Mouse (Mus musculus): ENCODE measurements around the gene Ier5l. TPM values are rescaled to one million over a fixed set of nuclear protein-coding genes. Genes with fewer than 3 reads are reported as not detected.

Gene Ier5l
- total RNA-seq, 4 experiments from 2014 or later, result 18.3 to 21.6 (median 19.8) TPM

DNA sequence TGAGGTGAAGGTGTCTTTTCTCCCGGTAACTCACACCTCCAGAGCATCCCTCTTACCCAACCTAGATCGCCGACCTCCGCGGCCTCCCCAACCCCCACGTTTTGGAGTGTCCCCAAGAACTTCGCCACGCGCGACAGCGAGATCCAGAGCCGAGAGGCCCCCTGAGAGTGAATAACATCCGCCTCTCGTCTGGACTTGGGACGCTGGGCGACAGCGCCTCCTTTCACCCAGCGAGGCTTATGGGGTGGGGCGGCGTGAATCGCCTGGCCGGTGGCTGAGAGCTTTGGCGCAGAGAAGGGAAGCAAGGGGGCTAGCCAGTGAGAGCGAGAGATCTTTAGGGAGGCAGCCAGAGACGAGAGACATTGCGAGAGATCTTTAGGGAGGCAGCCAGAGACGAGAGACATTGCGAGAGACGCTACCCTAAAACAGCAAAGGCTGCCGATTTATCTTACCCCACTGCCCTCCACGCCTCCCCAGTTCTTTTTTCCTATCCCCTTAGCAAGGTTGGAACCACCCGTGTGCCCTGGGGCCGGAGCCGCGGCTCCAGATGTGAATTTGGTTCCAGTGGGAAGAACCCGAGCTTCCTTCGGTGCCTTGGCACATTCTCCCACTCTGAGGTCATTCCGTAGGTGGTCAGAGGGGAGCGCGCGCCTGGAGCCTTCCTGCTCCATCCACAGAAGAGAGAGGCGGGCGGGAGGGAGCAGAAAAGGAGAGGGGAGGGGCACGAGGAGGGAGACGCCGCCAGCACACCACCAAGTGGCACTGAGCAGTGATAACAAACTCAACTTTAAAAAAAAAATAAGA is 3.7 kb downstream of the Ier5l start:
- no peak for DNase-seq (ENCODE audit: low spot score in 2 of 2)

DNA sequence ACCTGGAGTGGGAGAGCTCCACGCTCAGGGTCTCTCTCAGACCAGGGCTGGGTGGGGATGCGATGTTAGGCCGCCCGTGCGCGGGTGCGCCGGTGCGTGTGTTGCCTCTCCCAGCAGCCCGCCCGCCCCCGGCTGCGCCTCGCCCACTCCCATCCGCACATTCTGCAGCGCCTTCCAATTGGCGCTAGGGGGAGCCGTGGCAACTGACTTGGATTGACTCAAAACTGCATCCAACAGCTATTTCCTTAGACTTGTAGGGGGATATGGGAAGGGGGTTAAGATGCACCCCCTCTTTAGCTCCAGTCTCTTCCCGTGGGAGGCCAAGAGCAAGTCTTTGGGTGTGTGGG is 4.2 kb downstream of the Ier5l start:
- DNase-seq (ENCODE audit: low spot score in 2 of 2), result peak; percentile 65 to 69

DNA sequence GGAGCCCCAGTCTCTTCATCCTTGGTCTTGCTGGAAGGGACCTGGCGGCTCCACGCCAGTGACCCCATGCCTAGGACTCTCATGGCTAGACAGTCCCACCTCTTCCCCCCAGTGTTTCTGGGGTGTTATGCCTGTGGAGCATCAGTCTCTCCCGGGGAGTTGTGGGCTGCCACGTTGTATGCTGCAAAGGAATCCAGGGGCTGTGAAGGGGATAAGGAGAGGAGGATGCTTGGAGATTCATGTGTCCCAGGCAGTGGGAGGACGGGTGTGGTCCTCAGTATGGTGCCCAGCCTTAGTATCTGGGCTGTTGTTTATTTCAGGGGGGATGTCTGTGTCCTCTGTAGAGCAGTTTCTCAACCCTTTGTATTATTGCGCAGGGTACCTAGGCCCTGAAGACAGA is 5.0 kb downstream of the Ier5l start:
- DNase-seq (ENCODE audit: low spot score in 2 of 2), result no peak

DNA sequence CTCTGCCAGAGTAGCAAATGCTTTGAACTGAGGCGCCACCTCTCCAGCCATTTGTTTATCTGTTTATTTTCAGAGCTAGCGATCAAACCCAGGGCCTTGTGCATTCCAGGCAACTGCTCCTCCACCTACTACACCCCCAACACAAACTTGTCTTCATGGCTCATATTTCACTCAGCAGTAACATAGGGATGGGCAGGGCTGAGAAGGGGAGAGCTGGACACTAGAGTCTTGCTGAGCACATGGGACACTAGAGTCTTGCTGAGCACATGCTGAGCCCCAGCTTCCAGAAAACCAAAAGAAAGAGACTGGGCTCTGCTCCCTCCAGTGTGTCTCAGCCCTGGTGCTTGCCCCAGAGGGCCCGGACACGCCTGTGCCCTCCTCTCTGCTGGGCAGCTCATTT is 7.2 kb downstream of the Ier5l start:
- DNase-seq (ENCODE audit: low spot score in 2 of 2), result no peak

DNA sequence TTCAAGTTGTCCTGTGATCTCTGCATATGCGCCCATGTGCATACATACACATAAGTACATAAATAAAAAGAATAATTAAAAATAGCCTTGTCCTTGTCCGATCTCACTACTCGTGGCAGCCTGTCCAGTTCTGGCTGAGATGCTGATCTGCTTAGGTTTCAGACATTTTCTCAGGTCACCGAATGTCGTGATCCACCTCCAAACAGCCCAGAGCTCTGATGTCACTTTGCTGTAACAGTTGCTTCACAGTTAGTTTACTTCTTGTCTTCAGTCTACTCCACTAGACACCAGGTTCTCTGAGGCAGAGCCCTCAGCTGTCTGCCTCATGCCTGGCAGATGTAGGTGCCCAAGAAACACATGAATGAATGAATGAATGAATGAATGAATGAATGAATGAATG is 9.6 kb downstream of the Ier5l start:
- no peak for DNase-seq (ENCODE audit: low spot score in 2 of 2)

DNA sequence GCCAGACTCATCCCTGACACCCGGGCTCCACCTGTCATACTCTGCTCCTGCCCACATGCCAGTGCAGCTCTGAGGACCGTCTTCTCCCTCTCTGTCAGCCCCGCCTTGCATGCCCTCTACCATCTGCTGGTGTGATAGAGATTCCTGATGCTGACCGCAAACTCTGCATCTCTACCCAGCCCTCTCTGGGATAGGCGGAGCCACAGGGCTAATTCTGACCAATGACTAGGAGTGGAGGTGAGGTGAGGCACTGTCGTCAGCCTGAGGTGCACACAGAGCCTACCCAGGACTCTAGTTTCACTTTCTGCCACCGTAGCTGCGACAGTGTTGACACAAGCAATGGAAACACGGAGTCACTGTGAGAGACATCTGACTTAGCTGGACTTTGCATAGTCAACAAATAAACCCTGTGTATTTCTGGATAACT is 10.1 kb downstream of the Ier5l start:
- peak in 1 of 2 experiments; percentile 81 for DNase-seq (ENCODE audit: low spot score in 2 of 2)

DNA sequence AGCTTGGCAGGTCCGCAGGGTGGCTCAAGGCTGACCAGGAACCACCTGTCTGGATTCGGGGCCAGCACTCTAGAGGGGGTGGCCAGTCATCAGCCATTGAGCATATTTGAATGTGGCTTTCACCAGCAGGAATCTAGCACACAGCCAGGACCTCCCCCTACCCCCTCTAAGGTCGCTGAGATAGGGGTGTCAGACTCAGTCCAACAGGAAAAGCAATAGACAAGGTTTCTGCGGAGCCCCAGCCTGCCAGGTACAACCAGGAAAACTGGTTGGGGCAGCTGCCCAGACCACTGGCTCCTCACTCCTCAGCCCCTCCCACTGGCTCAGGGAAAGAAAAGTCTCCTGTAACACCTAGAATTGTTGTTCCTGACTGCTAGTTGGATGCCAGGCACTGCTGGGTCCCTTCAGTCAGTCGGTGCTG is 10.7 kb downstream of the Ier5l start:
- no peak for DNase-seq (ENCODE audit: low spot score in 2 of 2)

DNA sequence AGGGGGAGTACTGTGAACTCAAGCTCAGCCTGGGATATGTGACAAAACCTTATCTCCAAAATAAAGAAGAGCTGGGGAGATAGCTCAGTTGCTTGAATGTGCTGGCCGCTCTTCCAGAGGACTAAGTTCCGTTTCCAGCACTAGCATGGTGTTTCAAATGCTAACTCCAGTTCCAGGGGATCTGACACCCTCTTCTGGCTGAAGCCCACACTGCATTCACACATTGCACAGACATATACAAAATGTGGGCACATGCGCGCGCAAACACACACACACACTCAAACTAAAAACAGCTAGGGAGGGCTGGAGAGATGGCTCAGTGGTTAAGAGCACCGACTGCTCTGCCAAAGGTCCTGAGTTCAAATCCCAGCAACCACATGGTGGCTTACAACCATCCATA is 14.8 kb downstream of the Ier5l start:
- DNase-seq (ENCODE audit: low spot score in 2 of 2), result no peak

DNA sequence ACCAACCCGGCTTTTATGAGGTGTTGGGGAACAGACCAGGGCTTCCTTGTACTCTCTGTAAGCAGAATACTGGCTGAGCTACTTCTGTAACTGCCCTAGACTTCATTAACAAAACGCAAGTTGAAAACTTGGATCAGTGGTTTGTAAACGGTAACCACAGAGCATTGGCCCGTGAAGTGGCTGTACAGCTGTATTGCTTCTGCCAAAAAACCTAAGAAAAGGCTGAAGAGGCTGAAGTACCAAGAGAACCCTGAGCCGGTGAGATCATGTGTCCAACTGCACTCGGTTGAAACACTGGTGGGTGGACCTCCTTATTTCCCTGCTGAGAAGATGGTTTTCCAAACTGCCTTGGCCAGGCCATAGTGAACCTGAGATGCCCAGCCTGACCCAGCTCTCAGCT is 15.7 kb downstream of the Ier5l start:
- DNase-seq (ENCODE audit: low spot score in 2 of 2), result no peak

DNA sequence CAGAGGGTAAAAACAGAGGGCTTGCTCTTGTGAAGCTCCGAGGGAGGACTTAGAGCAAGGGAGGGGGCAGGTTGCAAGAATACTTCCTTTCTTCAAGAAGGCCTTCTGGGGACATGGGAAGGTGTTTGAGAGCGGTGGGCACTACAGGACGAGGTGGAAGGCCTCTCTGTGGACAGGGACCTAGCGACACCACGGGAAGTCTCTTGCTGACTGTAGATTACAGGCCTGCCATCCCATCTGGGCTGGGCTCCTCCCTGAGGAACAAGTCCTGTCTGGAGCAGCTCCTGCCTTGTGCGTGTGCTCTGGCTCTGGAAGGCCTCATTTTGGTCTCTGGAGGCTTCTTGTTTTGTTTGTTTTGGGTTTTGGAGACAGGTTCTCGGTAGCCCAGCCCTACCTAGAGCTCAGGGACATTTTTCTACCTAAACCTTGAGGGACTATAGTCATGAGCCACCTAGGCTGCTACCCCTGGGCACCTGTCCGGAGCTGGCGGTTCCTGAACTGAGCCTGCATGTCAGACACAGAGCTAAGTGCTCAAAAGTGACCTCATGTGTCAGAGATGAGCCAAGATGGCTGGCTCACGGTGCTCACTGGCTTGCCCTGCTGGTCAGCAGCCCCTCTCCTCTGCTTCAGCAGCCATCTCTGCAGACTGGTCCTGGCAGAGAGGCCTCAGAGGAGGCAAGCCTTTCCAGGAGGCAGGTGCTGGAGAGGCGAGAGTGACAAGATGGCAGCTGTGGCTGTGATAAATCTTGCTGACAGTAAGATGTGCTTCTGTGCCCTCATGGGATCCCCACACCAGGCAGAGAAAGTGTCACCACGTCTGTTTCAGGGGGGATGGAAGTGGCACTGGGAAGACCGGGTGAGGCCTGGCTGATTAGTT is 17.7 kb downstream of the Ier5l start:
- no peak for DNase-seq (ENCODE audit: low spot score in 2 of 2)

DNA sequence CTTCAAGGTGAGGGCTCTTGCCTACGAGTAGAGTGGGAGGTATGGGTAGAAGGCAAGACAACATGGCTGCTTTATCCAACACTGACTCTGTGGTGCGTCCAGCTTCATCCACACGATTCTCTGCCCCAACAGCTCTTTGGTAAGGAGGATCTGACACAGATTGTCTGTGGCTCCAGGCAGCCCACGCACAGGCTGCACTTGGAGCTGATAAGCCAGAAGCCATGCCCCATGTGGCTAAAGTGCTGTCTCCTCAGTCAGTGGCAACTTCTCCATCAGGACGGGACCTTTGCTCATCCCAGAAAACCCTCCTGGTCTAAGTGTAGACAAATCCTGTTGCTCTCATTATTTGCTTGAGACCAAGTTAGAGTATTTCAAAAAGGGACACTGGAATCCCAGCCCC is 19.4 kb downstream of the Ier5l start:
- no peak for DNase-seq (ENCODE audit: low spot score in 2 of 2)

DNA sequence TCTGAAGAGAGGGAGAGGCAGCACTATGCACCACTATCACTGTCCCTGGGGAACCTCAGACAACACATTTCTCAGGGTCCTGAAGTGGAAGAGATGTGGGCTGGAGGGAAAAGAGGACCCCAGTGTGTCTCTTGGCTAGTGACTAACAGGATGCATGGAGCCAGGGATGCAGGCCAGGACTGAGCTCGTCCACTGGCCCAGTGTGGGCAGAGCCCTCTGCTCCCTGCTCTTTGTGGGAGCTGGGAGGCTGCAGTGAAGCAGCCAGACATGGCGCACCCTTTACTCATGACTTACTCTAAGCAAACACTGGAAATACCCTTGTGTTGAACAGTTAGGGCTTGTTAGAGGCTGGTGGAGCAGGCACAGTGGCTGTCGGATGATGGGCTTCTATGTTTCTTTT is 20.4 kb downstream of the Ier5l start:
- DNase-seq (ENCODE audit: low spot score in 2 of 2), result no peak

DNA sequence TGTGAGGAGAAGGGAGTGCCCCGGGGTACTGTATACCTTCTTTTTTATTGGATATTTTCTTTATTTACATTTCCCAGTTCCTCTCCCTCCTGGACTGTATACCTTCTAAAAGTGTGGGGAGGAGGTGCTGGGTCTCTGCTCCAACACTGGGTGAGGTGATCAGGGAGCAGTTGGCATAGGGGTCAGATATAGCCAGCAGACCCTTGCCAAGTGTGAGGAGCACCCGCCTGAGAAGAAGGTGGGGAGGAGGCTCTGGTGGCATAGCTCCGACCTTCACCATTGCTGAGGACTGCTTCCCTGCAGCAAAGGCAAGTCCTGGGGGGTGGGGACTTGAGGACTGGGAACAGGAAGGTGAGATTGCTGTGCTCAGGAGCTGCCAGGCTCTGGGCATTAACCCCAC is 22.5 kb downstream of the Ier5l start:
- no peak for DNase-seq (ENCODE audit: low spot score in 2 of 2)

DNA sequence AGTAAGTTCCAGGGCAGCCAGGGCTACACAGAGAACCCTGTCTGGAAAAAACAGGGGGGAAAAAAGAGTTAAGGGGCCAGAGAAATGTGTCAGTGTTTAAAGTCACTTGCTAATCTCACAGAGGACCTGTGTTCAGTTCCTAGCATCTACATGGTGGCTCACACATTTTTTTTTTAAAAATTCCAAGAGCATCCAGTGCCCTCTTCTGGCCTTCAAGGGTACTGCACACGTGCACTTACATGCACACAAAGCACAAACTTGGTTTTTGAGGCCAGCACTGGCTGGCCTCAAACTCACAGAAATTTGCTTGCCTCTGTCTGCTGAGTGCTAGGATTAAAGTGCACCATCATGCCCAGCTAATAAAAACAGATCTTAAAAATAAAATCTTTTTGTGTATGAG is 23.5 kb downstream of the Ier5l start:
- no peak for DNase-seq (ENCODE audit: low spot score in 2 of 2)

DNA sequence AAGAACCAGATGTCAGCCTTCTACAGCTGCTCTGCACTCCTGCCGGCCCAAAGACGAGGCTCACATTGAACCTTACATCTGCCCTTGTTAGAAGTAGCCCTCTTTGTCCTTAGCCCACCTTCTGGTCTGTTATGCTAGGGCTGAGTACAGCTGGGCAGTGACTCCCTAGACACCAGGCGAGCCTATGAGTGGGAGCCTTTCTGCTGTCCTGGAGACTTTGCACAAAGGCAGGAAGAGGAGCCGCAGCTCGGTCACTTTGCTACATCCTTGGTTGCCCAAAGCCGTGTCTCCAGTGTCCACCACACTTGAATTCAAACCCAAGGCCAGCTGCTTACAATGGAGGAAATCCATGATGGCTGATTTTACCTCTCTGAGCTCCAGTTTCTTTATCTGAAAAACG is 25.6 kb downstream of the Ier5l start:
- DNase-seq (ENCODE audit: low spot score in 2 of 2), result no peak

DNA sequence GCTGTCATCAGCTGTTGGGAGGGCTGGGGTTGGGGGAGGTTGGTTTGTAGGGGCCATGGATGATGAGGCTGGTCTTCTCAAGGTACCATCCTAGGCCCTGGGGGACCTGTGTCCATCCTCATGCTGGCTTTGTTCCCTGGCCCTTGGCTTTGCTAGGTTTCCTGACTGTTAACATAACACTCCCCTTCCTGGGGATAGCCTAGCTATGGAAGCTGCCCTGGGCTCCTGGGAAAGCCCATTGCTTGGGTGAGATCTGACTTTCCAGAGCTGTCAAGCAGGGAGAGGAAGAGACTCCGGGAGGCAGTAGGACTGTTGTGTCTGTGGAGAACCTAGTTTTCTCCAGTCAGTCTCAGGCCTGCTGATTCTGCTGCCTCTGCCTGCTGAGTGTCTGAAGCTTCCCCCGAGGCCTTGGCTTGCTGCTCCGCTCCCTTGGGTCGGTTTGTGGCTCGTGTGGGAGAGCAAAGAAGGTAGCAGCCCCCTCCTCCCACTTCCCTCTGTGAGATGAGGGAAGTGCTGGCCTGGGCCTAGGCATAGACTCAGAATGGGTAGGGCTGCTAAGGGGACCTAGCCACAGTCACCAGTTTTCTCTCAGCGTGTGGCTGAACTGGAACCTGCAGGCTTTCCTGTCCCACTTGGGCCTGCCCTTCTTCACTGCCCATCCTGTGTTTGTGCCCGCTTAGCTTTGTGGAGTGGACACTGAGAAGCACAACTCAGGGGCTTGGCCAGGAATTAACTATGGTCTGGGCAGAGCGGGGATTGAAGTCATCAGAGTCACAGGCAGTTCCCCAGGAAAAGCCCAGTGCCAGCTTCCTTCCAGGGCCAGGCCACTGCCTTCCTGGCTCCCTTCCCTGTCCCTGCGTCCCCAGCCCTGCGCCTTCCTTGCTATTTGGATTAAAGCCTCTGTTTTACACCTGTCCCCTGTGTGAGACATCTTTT is 26.9 kb downstream of the Ier5l start:
- no peak for DNase-seq (ENCODE audit: low spot score in 2 of 2)

DNA sequence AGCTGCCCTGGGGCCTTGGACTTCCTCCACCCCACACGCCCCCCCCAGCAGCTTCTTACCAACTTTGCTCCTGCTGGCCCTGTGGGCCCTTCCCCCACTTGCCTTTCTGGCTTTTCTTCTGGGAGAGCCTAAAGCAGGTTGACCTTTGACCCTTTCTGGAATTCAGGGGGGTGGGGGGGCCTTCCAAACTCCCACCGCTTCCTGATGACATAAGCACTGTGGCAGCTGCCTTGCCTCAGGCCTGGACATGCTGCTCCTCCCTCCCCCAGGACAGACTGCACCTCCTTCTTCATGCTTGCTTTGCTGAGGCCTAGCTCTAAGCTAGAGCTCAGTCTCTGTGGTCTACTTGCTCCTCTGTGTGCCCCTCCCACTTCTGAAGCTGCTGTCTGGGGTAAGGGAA is 28.7 kb downstream of the Ier5l start:
- DNase-seq (ENCODE audit: low spot score in 2 of 2), result no peak

DNA sequence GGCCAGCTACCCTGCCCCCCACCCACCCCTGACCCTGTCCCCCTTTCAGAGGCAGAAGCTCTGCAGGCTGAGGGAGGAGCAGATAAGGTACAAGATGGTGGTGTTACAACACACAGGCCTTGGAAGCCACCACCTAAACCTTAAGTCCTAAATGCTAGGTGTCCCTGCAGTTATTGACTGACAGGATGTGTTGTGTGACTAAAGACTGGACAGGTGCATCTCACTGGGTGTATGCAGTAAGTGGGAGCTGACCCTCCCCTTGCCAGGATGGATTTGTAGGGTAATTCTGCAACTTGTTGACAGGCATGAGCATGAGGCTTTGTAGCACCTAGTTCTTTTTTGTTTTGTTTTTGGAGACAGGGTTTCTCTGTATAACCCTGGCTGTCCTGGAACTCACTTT is 29.6 kb downstream of the Ier5l start:
- no peak for DNase-seq (ENCODE audit: low spot score in 2 of 2)

DNA sequence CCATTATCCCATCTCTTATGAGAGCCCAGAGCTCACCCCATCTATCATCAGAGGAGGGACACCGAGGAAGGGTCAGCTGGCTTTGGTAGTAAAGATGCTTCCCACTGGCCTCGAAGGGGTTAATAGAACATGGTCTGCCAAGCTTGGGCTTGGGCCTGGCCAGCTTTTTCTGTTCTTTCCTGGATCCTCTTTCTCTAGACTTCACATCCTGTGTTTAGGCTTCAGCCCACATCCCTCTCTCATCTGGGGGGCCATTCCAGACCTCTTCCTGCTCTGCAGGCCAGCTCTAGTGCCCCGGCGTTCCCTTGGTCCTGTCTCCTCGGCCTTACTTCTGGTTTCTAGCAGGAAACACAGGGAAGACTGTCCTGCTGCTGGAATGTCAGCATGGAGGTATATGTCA is 30.0 kb downstream of the Ier5l start:
- DNase-seq (ENCODE audit: low spot score in 2 of 2), result no peak

DNA sequence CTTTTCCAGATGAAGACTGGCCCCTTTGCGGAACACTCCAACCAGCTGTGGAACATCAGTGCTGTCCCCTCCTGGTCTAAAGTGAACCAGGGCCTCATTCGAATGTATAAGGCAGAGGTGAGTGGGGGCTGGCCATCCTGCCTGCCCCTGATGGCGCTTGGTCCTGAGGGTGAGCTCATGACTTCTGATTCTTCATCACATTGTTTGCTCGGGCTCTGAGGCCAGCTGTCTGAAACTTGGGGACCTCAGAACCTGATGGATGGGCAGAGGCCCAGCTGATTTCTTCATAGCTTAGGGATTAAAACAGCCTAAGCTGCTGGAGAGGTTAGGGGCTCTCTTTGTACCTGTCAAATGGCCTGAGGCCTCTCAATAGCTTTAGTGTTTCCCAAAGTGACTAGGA is 30.7 kb downstream of the Ier5l start:
- DNase-seq (ENCODE audit: low spot score in 2 of 2), result no peak

DNA sequence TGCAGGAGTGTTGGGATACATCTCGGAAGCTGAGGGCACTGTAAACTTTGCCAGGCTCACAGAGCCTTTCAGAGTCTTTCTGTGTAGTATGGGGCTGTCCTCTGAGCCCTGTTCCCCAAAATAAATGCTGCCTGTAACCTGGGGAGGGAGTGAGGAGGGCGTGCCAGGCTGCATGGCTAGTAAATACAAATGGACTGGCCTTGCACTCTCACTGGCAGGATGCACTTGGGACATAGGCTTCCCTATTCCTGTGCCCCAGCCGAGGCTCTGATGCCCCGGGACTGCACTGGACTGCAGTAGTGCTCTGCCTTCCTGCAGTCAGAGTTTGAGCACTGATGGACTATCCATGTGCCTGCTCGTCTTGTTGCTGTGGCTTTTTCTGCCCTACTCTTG is 31.5 kb downstream of the Ier5l start:
- no peak for DNase-seq (ENCODE audit: low spot score in 2 of 2)

Data from left cerebral cortex, adult 8-10 months (tissue).